Mouse (Mus musculus) MEL (cell line): ENCODE measurements around the gene Hat1.

Source experiments
- CTCF ChIP-seq, 3 experiments: IDR thresholded peaks in 2 of 3; conservative IDR thresholded peaks in 1 of 3; 2 replicates each; pipeline ENCODE4 v1.5.1; 2011 to 2012; ENCODE audit warnings: low read length in 3 of 3, low read depth in 2 of 3, mild to moderate bottlenecking in 2 of 3, improper control_type of control experiment in 1 of 3, inconsistent platforms in 1 of 3, mixed read lengths in 1 of 3, moderate library complexity in 1 of 3; ENCODE audit not compliant: control insufficient read depth in 1 of 3, insufficient read depth in 1 of 3, poor library complexity in 1 of 3, severe bottlenecking in 1 of 3
- ELF1 ChIP-seq: IDR thresholded peaks from 2 replicates; pipeline ENCODE4 v1.6.1; 2014; ENCODE audit warnings: low read depth, mild to moderate bottlenecking, inconsistent platforms, low read length, improper control_type of control experiment, moderate library complexity
- EP300 ChIP-seq, 2 experiments: IDR thresholded peaks; 2 replicates each; pipeline ENCODE4 v1.6.1; 2011; ENCODE audit warnings: improper control_type of control experiment in 2 of 2, low read length in 2 of 2, low read depth in 1 of 2, mild to moderate bottlenecking in 1 of 2
- GATA1 ChIP-seq: IDR thresholded peaks from 2 replicates; pipeline ENCODE4 v1.6.1; 2011; ENCODE audit warnings: low read depth, low read length, improper control_type of control experiment
- MEF2A ChIP-seq: IDR thresholded peaks from 2 replicates; pipeline ENCODE4 v1.6.1; 2014; ENCODE audit warnings: low read depth, mild to moderate bottlenecking, inconsistent platforms, low read length, improper control_type of control experiment; ENCODE audit not compliant: poor library complexity, insufficient replicate concordance, severe bottlenecking; ENCODE audit errors: extremely low read depth
- NELFE ChIP-seq: IDR thresholded peaks from 2 replicates; pipeline ENCODE4 v1.6.1; 2011; ENCODE audit warnings: low read depth, low read length, improper control_type of control experiment
- NRF1 ChIP-seq: IDR thresholded peaks from 2 replicates; pipeline ENCODE4 v1.6.1; 2014; ENCODE audit warnings: low read depth, mild to moderate bottlenecking, inconsistent platforms, low read length, improper control_type of control experiment, moderate library complexity; ENCODE audit not compliant: poor library complexity, insufficient read depth, severe bottlenecking
- POLR2A ChIP-seq, 2 experiments: IDR thresholded peaks; 2 replicates each; pipeline ENCODE4 v1.6.1; 2011 to 2012; ENCODE audit warnings: low read length in 2 of 2, mild to moderate bottlenecking in 2 of 2, control low read depth in 1 of 2, improper control_type of control experiment in 1 of 2, low read depth in 1 of 2, moderate library complexity in 1 of 2; ENCODE audit not compliant: control insufficient read depth in 1 of 2, insufficient read depth in 1 of 2, poor library complexity in 1 of 2
- POLR2AphosphoS2 ChIP-seq: IDR thresholded peaks from 2 replicates; pipeline ENCODE4 v1.6.1; 2011; ENCODE audit warnings: low read length, improper control_type of control experiment
- RAD21 ChIP-seq: IDR thresholded peaks from 2 replicates; pipeline ENCODE4 v1.6.1; 2011; ENCODE audit warnings: mild to moderate bottlenecking, low read depth, low read length, improper control_type of control experiment
- USF1 ChIP-seq: IDR thresholded peaks from 2 replicates; pipeline ENCODE4 v1.6.1; 2014; ENCODE audit warnings: low read depth, mild to moderate bottlenecking, inconsistent platforms, low read length, improper control_type of control experiment, moderate library complexity

DNA sequence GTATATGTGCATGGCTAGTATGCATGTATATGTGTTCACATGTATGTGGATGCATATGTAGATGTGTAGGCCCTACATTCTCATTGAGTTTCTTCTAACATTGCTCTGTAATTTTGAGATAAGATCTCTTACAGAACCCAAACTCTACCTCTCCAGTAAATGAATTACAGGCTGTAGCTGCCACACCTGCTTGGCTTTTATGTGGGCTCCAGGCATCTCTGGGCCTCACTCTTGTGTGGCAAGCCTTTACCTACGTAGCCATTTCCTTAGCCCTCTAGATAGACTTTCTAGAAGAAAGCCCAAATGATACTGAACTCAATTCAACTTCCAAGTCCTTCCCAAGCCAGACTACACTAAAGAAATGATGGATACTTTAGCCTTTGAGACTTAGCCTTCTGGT lies 28.6 kb upstream of the Hat1 start:
- TF ChIP-seq MEF2A (no peak), USF1 (no peak), POLR2AphosphoS2 (no peak), POLR2A (IDR thresholded peaks at IDR 0.05; ENCODE audit: control insufficient read depth in 1 of 2, insufficient read depth in 1 of 2, low read depth in 1 of 2, low read length in 2 of 2, poor library complexity in 1 of 2) (no peak), CTCF (IDR thresholded peaks at IDR 0.05 in 2 of 3, conservative IDR thresholded peaks at IDR 0.05 in 1 of 3; ENCODE audit: control insufficient read depth in 1 of 3, insufficient read depth in 1 of 3, low read depth in 2 of 3, low read length in 3 of 3, poor library complexity in 1 of 3, severe bottlenecking in 1 of 3) (no peak), EP300 (IDR thresholded peaks at IDR 0.05; ENCODE audit: low read depth in 1 of 2, low read length in 2 of 2) (no peak), GATA1 (no peak), ELF1 (no peak), NRF1 (no peak), NELFE (no peak), RAD21 (no peak)
